Mouse (Mus musculus): ENCODE data around the gene Pum2. TPM values are rescaled to one million over a fixed set of nuclear protein-coding genes. Genes with fewer than 3 reads are reported as not detected.
A peak's percentile ranks its signal among the peaks of the same experiment; 100 is the strongest.
"Not testable (repeated sequence)": the region's sequence is repeated elsewhere in the genome, so short reads cannot be mapped to it uniquely, and the experiment has no call there.

The Pum2 gene
- polyA plus RNA-seq, 1 experiment from 2014 or later: 51.1 TPM

DNA sequence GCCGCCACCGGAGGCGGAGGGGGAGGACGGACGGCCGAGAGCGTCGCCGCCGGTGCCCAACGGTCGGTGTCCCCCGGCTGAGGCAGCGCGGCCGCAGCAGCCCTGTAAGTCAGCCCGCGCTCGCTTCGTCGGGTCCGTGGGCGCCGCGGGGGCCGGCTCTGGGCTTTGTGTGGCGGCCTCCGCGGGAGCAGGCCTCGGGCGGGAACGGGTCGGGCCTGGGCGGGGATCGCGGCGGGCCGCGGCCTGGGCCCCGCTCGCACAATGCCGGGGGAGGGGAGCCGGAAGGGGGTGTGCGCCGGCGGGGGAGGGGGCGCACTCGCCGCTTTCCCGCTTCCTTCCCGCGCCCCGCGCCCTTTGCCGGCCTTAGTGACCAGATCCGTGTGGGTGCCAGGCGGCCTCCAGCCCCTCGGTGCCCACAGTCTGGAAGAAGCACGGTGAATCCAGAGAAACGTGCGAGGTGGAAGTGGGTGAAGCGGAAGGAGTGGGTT, 487 bp downstream of the Pum2 start:
- peak overlapping the region; percentile 89 for H3K9ac ChIP-seq
- ATAC-seq (replicated peaks): peak; percentile 83
- WGBS: under 1% methylated on average over 37 of the region's 62 CpGs
- peak overlapping the region; percentile 81 for H3K4me2 ChIP-seq
- H3K27ac ChIP-seq: peak overlapping the region; percentile 96
- no peaks in the 10 kb centered on the region for H3K36me3 ChIP-seq (replicated peaks)
- no peaks in the 10 kb centered on the region for H3K9me3 ChIP-seq
- peaks cover 26% of the 10 kb centered on the region for H3K4me1 ChIP-seq
- H3K27me3 ChIP-seq (replicated peaks): no peaks in the 10 kb centered on the region
- H3K4me3 ChIP-seq: peak overlapping the region; percentile 74

DNA sequence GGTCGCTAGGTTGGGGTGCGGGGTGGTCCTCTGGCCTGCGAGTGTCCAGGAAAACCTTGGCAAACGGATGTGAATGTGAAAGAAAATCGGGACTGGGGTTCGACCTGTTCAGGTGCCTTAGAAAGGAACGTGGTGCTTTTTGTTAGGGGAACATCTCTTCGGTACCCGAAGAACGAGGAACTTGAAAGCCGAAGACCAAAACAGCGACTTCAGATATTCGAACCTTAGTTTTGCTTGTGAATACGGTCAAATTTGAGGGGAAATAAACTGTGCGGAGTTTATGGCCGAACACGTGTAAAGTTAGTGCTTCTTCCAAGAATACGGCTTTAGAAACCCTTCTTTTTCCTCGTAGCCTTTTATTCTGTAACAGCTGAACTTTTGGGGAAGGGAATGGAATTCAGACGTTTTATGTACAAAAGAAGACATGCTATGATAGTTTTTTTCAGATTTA, 982 bp downstream of the Pum2 start:
- Histone ChIP-seq H3K4me3 (peak overlapping the region; percentile 74), H3K9me3 (no peaks in the 10 kb centered on the region), H3K27ac (peak overlapping the region; percentile 96), H3K4me1 (peaks cover 26% of the 10 kb centered on the region), H3K9ac (peak overlapping the region; percentile 89), H3K4me2 (peak overlapping the region; percentile 81), H3K27me3 (replicated peaks) (no peaks in the 10 kb centered on the region), H3K36me3 (replicated peaks) (no peaks in the 10 kb centered on the region)
- WGBS: under 1% methylated on average over 20 of the region's 20 CpGs
- ATAC-seq (replicated peaks): no peak

DNA sequence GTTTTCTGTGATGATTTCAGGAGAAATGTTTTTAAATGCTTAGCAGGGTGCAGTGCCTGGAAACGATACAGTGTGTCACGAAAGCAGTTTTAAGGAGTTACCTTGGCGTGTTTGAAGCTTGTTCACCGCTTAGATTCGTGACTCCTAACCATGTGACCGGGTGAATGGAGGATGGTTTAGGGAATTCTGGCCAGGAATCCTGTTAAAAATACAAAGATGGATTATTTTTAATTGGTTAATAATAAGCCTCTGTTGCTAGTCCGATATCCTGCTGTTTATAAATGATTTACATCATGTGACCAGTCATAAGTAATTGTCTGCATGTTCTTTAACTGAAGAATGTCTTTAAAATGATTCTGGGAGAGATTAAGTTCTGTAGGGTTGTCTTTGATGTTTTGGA, 1.4 kb downstream of the Pum2 start:
- Histone ChIP-seq H3K4me1 (peaks cover 26% of the 10 kb centered on the region), H3K36me3 (replicated peaks) (no peaks in the 10 kb centered on the region), H3K27me3 (replicated peaks) (no peaks in the 10 kb centered on the region), H3K27ac (no peak overlapping the region), H3K9ac (peak overlapping the region; percentile 89), H3K4me3 (peak overlapping the region; percentile 74), H3K4me2 (peak overlapping the region; percentile 81), H3K9me3 (no peaks in the 10 kb centered on the region)
- ATAC-seq (replicated peaks): no peak
- WGBS: under 1% methylated on average over 7 of the region's 7 CpGs

DNA sequence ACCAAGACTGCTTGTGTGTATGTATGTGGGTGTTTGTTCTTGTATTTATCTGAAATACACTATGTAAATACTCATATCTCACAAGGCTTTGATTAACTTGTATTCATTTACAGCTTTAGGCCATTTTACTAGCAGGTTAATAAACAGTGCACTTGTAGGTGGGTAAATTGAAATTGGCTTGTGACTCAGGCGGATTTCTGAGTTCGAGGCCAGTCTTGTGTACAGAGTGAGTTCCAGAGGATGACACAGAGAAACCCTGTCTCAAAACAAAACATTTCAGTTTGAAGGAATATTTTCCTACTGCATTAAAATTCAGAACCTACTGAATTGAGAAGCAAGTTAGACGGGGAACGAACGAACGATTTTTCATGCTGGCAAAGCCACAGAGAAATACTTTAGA, 2.4 kb downstream of the Pum2 start:
- no peak overlapping the region for H3K9ac ChIP-seq
- peak overlapping the region; percentile 81 for H3K4me2 ChIP-seq
- H3K4me1 ChIP-seq: peaks cover 26% of the 10 kb centered on the region
- H3K27ac ChIP-seq: no peak overlapping the region
- no peak for ATAC-seq (replicated peaks)
- H3K27me3 ChIP-seq (replicated peaks): no peaks in the 10 kb centered on the region
- no peaks in the 10 kb centered on the region for H3K36me3 ChIP-seq (replicated peaks)
- no peaks in the 10 kb centered on the region for H3K9me3 ChIP-seq
- peak overlapping the region; percentile 74 for H3K4me3 ChIP-seq
- 67% methylated on average over 6 of the region's 6 CpGs for WGBS

DNA sequence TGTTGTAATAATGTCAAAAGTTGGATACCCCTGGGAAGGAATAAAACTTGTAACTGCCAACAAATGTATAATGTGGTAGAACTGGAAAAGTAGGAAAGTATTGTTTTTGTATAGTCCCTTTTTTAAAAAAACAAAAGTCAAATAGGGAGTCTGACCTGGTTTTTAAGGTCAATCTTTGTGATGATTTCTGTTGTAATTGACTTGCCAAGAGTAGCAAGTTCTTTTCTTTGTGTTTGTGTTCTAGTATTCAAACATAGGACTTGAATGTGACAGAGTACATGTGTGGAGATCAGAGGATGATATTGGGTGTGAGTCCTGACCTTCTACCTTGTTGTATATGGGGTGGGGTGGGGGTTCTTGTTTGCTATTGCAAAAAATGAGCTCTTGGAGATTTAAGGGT, 4.0 kb downstream of the Pum2 start:
- no peaks in the 10 kb centered on the region for H3K9me3 ChIP-seq
- H3K27me3 ChIP-seq (replicated peaks): no peaks in the 10 kb centered on the region
- no peaks in the 10 kb centered on the region for H3K36me3 ChIP-seq (replicated peaks)
- H3K9ac ChIP-seq: no peak overlapping the region
- no peak overlapping the region for H3K27ac ChIP-seq
- H3K4me2 ChIP-seq: no peak overlapping the region
- no peak for ATAC-seq (replicated peaks)
- no peak overlapping the region for H3K4me3 ChIP-seq
- H3K4me1 ChIP-seq: peaks cover 30% of the 10 kb centered on the region

DNA sequence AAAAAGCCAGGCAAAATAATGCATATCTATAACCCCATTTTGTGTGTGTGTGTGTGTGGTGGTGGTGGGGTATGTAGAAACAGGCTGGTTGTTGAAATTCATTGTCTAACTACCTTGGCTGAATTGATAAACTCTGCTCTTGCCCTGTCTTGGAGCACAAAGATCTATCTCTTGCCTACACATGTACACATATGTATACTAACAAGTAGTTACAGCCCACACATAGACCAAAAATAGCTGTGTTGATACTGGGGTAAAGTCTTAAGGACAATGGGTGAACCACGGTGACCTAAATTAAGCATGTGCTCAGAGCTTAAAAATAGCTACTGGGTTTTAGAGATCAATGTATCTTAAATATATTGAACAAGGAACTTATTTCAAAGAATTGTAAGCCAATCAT, 10.3 kb downstream of the Pum2 start:
- H3K9me3 ChIP-seq: no peaks in the 10 kb centered on the region
- no peaks in the 10 kb centered on the region for H3K27me3 ChIP-seq (replicated peaks)
- H3K4me3 ChIP-seq: no peak overlapping the region
- H3K36me3 ChIP-seq (replicated peaks): no peaks in the 10 kb centered on the region
- peaks cover 5% of the 10 kb centered on the region; the same call in 1 of the 2 replicates for H3K4me1 ChIP-seq
- H3K27ac ChIP-seq: no peak overlapping the region
- 95% methylated on average over 1 of the region's 1 CpGs for WGBS
- no peak overlapping the region for H3K9ac ChIP-seq
- ATAC-seq (replicated peaks): no peak
- no peak overlapping the region for H3K4me2 ChIP-seq

DNA sequence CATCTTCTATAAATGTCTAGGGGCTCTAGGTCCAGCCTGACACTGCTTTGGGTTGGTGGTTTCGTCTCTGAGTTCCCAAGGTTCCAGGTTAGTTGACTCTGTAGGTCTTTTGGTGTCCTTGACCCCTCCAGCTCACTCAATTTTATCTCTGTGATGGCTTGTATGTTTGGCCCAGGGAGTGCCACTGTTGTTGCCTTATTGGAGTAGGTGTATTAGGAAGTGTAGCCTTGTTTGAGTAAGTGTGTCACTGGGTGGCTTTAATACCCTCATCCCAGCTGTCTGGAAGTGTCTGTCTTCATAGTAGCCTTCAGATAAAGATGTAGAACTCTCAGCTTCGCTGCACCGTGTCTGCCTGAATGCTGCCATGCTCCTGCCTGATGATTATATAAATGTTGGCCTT, 11.1 kb downstream of the Pum2 start:
- Histone ChIP-seq H3K27me3 (replicated peaks) (no peaks in the 10 kb centered on the region), H3K4me2 (no peak overlapping the region), H3K9ac (no peak overlapping the region), H3K36me3 (replicated peaks) (no peaks in the 10 kb centered on the region), H3K4me3 (no peak overlapping the region), H3K4me1 (peaks cover 5% of the 10 kb centered on the region; the same call in 1 of the 2 replicates), H3K9me3 (no peaks in the 10 kb centered on the region), H3K27ac (no peak overlapping the region)
- no peak for ATAC-seq (replicated peaks)
- WGBS: 95% methylated on average over 3 of the region's 3 CpGs

DNA sequence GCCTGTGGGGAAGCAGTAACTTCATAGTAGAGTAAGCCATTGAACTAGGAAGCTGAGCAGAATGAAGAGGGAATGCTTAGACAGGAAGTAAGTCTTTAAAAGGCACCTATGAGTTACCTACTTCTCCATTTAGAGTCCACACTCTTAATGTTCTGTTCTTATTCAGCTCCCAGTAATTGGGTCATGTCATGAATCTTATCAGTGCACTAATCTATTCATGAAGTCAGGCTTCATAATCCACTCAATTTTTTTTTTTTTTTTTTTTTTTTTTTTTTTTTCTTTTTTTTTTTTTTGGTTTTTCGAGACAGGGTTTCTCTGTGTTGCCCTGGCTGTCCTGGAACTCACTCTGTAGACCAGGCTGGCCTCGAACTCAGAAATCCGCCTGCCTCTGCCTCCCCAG, 15.9 kb downstream of the Pum2 start:
- H3K27ac ChIP-seq; H3K36me3 ChIP-seq (replicated peaks); ATAC-seq (replicated peaks); H3K9ac ChIP-seq; H3K4me3 ChIP-seq; H3K4me1 ChIP-seq; H3K27me3 ChIP-seq (replicated peaks); H3K4me2 ChIP-seq; H3K9me3 ChIP-seq: not testable (repeated sequence)
- WGBS: 94% methylated on average over 3 of the region's 3 CpGs

DNA sequence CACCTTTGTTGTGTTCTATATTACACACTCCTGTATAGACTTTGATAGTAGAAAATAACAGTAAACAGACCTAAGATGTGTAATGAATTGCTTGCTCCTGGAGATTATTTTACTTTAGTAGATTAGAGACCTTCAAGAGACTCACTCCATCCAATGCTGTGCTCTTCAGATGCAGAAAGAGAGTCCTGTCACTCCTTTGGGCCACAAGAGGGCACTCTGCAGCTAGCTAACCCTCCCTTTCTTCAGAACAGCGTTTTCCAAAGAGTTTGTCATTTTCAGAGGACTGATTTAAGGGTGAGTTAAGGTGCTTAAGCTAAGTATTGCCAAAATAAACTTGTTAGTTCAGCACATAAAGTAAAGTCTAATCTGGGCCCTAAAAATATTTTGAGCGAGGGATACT, 25.0 kb downstream of the Pum2 start:
- WGBS: 60% methylated on average over 2 of the region's 2 CpGs
- H3K9ac ChIP-seq: no peak overlapping the region
- no peak overlapping the region for H3K4me2 ChIP-seq

DNA sequence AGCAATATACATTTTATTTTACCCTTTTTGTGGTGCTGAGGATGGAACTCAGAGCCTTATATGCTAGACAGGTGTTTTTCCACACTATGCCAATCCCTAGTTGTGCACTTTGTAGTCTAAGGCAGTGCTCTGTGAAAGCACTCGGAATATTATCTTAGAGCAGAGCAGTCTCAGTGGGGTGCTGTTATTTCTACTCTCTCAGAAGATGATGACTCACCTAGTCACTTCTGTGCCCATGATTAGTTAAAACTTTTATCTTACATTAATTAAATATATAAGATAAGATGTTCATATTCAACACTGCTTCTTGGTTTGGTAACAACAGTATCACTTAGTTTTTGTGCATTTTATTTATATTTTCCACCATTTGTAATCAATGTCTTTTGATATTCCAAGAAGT, 30.1 kb downstream of the Pum2 start:
- Histone ChIP-seq H3K4me3 (no peak overlapping the region), H3K36me3 (replicated peaks) (peaks cover 16% of the 10 kb centered on the region; the same call in 1 of the 2 replicates), H3K9ac (no peak overlapping the region), H3K4me1 (no peaks in the 10 kb centered on the region), H3K27ac (no peak overlapping the region), H3K27me3 (replicated peaks) (no peaks in the 10 kb centered on the region), H3K9me3 (no peaks in the 10 kb centered on the region), H3K4me2 (no peak overlapping the region)
- no peak for ATAC-seq (replicated peaks)
- WGBS: 68% methylated on average over 1 of the region's 1 CpGs

More for the DNA sequence above, 25.0 kb downstream of the Pum2 start:
- Histone ChIP-seq H3K9me3 (no peaks in the 10 kb centered on the region), H3K27me3 (replicated peaks) (no peaks in the 10 kb centered on the region), H3K36me3 (replicated peaks) (0 out of 2 replicates have a peak, but pooled peaks cover 2% of the 10 kb centered on the region), H3K4me1 (no peaks in the 10 kb centered on the region), H3K4me3 (no peak overlapping the region), H3K27ac (no peak overlapping the region)
- peak; percentile 46; the same call in 1 of the 2 replicates for ATAC-seq (replicated peaks)

DNA sequence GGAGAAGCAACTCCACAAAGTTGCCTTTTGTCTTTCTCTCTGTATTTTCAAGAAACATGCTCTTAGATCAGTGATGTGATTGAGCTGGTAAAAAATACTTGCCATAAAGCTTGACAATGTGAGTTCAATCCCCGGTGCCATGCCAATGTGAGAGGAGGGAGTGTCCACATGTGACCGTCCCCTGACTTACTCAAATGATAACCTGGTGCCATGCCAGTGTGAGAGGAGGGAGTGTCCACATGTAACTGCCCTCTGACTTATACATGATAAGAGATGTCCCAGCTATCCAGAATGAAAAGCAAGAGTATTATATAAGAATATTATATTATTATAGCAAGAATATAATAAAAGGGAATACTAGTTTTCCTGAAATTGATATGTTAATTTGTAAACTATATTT, 34.9 kb downstream of the Pum2 start:
- no peaks in the 10 kb centered on the region for H3K27me3 ChIP-seq (replicated peaks)
- H3K9me3 ChIP-seq: no peaks in the 10 kb centered on the region
- no peak overlapping the region for H3K27ac ChIP-seq
- H3K4me3 ChIP-seq: no peak overlapping the region
- no peak overlapping the region for H3K4me2 ChIP-seq
- no peak overlapping the region for H3K9ac ChIP-seq
- peaks cover 14% of the 10 kb centered on the region; the same call in 1 of the 2 replicates for H3K36me3 ChIP-seq (replicated peaks)
- 94% methylated on average over 2 of the region's 2 CpGs for WGBS
- no peak for ATAC-seq (replicated peaks)
- no peaks in the 10 kb centered on the region for H3K4me1 ChIP-seq

DNA sequence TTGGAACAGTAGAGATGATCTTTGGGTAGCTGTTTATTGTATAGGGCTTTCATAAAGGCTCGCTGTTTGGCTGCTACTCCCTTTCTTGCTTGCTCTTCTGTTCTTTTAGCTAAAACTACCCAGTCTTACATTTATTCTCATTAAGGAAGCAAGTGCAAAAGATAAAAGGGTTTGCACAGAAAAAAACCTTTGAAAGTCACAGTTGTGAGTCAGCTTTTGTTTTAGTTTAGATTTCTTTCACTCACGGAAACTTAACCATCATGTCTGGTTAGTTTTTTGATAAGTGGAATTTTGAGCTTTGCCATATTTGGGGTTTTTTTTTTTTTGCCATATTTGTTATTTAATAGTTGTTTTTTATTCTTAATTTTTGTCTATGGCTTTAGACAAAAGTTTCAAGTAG, 38.7 kb downstream of the Pum2 start:
- no peak for ATAC-seq (replicated peaks)
- no peak overlapping the region for H3K4me3 ChIP-seq
- peaks cover 9% of the 10 kb centered on the region; the same call in 1 of the 2 replicates for H3K36me3 ChIP-seq (replicated peaks)
- 83% methylated on average over 2 of the region's 2 CpGs for WGBS
- no peak overlapping the region for H3K27ac ChIP-seq
- H3K27me3 ChIP-seq (replicated peaks): no peaks in the 10 kb centered on the region
- no peak overlapping the region for H3K4me2 ChIP-seq
- H3K9me3 ChIP-seq: no peaks in the 10 kb centered on the region
- H3K9ac ChIP-seq: no peak overlapping the region
- no peaks in the 10 kb centered on the region for H3K4me1 ChIP-seq

DNA sequence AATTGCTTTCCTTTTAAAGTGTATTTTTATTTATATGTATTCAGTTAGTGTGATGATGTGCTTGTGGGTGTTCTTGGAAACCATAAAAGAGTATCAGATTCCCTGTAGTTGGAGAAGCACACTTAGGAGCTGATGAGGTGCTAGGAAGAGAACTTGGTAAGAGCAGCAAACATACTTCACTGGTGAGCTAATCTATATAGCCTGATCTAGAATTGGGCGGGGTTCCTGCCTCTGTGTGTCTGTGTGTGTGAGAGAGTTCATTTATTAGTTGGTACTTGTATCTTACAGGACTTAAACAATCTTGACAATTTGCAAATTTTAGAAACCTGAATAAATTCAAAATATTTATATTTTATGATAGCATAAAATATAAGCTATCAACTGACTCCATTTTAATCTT, 42.2 kb downstream of the Pum2 start:
- Histone ChIP-seq H3K9ac (no peak overlapping the region), H3K9me3 (no peaks in the 10 kb centered on the region), H3K27ac (no peak overlapping the region), H3K27me3 (replicated peaks) (no peaks in the 10 kb centered on the region), H3K4me2 (no peak overlapping the region), H3K4me1 (no peaks in the 10 kb centered on the region), H3K36me3 (replicated peaks) (peaks cover 7% of the 10 kb centered on the region; the same call in 1 of the 2 replicates), H3K4me3 (no peak overlapping the region)
- WGBS: 94% methylated on average over 1 of the region's 1 CpGs
- ATAC-seq (replicated peaks): no peak
